Mouse (Mus musculus) cortical plate, adult 2 months (tissue): Measurements from ENCODE around the gene Abcb11.

Experiments
- CTCF ChIP-seq: fragments of 200-500 bp; IDR thresholded peaks from 2 replicates; pipeline ENCODE4 v1.5.1; 2011; ENCODE audit warnings: mild to moderate bottlenecking, control low read depth, low read length; ENCODE audit not compliant: insufficient read depth; ENCODE audit errors: extremely low read depth
- POLR2A ChIP-seq: fragments of 200-500 bp; IDR thresholded peaks from 2 replicates; pipeline ENCODE4 v1.6.1; 2011; ENCODE audit warnings: mild to moderate bottlenecking, low read length, control low read depth; ENCODE audit not compliant: insufficient read depth; ENCODE audit errors: extremely low read depth

- TF ChIP-seq CTCF, result no peak
- no peak for TF ChIP-seq POLR2A
Observed at GRCm38 (mm10) chr2:69380281-69380680, 37.9 kb upstream of the Abcb11 start, which contains the start of gene Dhrs9.
